Mouse (Mus musculus) embryonic fibroblast, embryonic 13.5 days (primary cell): ENCODE measurements around the gene Rangap1. TPM values are rescaled to one million over a fixed set of nuclear protein-coding genes. Genes with fewer than 3 reads are reported as not detected.

ENCODE experiments used
- H3K27ac ChIP-seq: 2 replicates; pipeline ENCODE4 v1.5.1; 2012; ENCODE audit warnings: low read length, control low read depth, inconsistent platforms; ENCODE audit not compliant: insufficient read depth
- H3K4me1 ChIP-seq: 2 replicates; pipeline ENCODE4 v1.6.1; 2011; ENCODE audit warnings: low read length; ENCODE audit not compliant: control insufficient read depth, insufficient read depth
- H3K4me3 ChIP-seq: 2 replicates; pipeline ENCODE4 v1.5.1; 2011; ENCODE audit warnings: mild to moderate bottlenecking, control low read depth, low read length; ENCODE audit not compliant: insufficient read depth
- CTCF ChIP-seq: IDR thresholded peaks from 2 replicates; pipeline ENCODE4 v1.5.1; 2011; ENCODE audit warnings: mild to moderate bottlenecking, control low read depth, low read length, moderate library complexity, borderline replicate concordance; ENCODE audit not compliant: insufficient read depth
- POLR2A ChIP-seq: IDR thresholded peaks from 2 replicates; pipeline ENCODE4 v1.6.1; 2011; ENCODE audit warnings: low read depth, mild to moderate bottlenecking, control low read depth, low read length, moderate library complexity
- polyA plus RNA-seq: library from polyadenylated mRNA; stranded (reverse); fragments of >200 nt; gene quantifications from 2 replicates; pipeline ENCODE4 v1.2.4, GENCODE M21; 2011; ENCODE audit warnings: low read depth; ENCODE audit not compliant: missing spikeins, insufficient read length

Gene Rangap1
- polyA plus RNA-seq: 68.2 and 69.1 TPM in 2 replicates

GRCm38 (mm10) chr15:81744992-81745600 is at the start of gene Rangap1, which contains the start of gene Zc3h7b:
TSS of gene Rangap1 (minus strand) at chr15:81745530.
TSS of gene Zc3h7b (plus strand) at chr15:81745057.
- TF ChIP-seq CTCF (no peak), POLR2A (peak; percentile 76)
- Histone ChIP-seq H3K4me3 (peak within 1 kb of the TSS; percentile 86), H3K4me1 (no peaks in the 10 kb centered on the region), H3K27ac (no peak within 1 kb of the TSS; the same call in 1 of the 2 replicates)

GRCm38 (mm10) chr15:81792444-81792843 is 47.1 kb upstream of the Rangap1 start:
- Histone ChIP-seq H3K4me3 (no peak overlapping the region), H3K4me1 (no peaks in the 10 kb centered on the region), H3K27ac (no peak overlapping the region)
- no peak for TF ChIP-seq POLR2A
- TF ChIP-seq CTCF: no peak

GRCm38 (mm10) chr15:81787525-81787924 is 42.2 kb upstream of the Rangap1 start:
- TF ChIP-seq POLR2A (no peak), CTCF (no peak)

DNA sequence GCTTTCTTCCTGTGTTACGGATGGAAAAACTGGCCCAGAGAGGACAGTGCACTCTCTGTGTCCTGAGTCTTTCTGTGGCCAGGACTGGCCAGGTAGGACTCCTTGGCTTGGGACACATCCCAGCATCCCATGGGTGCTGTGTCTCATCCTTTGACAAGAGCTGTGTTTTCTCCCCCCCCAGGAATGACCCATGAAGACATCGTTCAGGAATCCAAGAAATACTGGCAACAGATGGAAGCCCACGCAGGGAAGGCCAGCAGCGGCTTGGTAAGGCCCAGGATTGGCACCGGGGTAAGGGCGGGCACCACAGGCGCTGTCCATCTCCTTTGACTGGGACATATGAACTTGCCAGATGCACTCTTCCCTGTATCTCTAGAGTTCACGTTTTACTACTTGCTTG is 40.4 kb upstream of the Rangap1 start:
- H3K27ac ChIP-seq: no peak overlapping the region
- H3K4me1 ChIP-seq: no peaks in the 10 kb centered on the region
- no peak overlapping the region for H3K4me3 ChIP-seq
- TF ChIP-seq POLR2A (no peak), CTCF (no peak)

More at GRCm38 (mm10) chr15:81787525-81787924, 42.2 kb upstream of the Rangap1 start:
- Histone ChIP-seq H3K27ac (no peak overlapping the region), H3K4me3 (no peak overlapping the region), H3K4me1 (no peaks in the 10 kb centered on the region)

GRCm38 (mm10) chr15:81784762-81785161 is 39.4 kb upstream of the Rangap1 start:
- Histone ChIP-seq H3K4me1 (no peaks in the 10 kb centered on the region), H3K27ac (no peak overlapping the region), H3K4me3 (no peak overlapping the region)
- TF ChIP-seq POLR2A (no peak), CTCF (peak; percentile 51; the same call in 1 of the 2 replicates)

DNA sequence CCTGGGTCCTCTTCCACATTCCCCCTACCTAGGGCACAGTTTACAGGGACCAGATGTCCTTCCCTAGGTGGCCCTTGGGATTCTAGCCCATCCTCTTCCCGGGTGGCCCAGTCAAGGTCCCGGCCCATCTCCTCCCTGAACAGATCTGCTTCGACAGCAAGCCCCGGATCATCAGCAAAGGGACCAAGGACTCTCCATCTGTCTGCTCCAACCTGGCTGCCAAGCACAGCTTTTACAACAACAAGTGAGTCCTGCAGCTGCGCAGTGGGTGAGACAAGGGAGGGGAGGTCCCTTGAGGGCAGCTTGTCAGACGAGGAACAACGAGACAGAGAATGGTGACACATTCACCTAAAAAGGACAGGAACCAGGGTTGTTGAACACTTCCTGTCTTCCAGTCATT is 36.5 kb upstream of the Rangap1 start:
- H3K27ac ChIP-seq: no peak overlapping the region
- TF ChIP-seq POLR2A (no peak), CTCF (no peak)
- H3K4me3 ChIP-seq: no peak overlapping the region
- H3K4me1 ChIP-seq: no peaks in the 10 kb centered on the region

GRCm38 (mm10) chr15:81776631-81777422 is 31.5 kb upstream of the Rangap1 start:
- TF ChIP-seq CTCF (no peak), POLR2A (no peak)
- Histone ChIP-seq H3K27ac (no peak overlapping the region), H3K4me3 (no peak overlapping the region), H3K4me1 (no peaks in the 10 kb centered on the region)

- Histone ChIP-seq H3K4me3 (no peak overlapping the region), H3K4me1 (no peaks in the 10 kb centered on the region), H3K27ac (no peak overlapping the region)
- TF ChIP-seq CTCF (no peak), POLR2A (no peak)
These were observed 29.3 kb upstream of the Rangap1 start for GRCm38 (mm10) chr15:81774505-81775171.

- no peak overlapping the region for H3K27ac ChIP-seq
These were observed 27.2 kb upstream of the Rangap1 start for GRCm38 (mm10) chr15:81772431-81773120.

DNA sequence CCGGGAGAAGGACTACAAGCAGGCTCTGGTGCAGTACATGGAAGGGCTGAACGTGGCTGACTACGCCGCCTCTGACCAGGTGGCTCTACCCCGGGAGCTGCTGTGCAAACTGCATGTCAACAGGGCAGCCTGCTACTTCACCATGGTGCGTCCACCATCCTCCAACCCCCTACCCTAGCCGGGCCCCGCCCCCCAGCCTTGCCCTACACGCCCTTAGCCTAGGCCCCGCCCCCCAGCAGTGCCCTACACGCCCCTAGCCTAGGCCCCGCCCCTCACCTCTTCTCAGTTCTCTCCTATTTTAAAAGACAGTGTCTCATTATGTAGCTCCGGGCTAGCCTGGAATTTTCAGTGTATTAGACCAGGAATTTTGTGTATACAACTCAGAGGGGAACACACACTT is 23.7 kb upstream of the Rangap1 start:
- no peak for TF ChIP-seq CTCF
- no peak for TF ChIP-seq POLR2A
- Histone ChIP-seq H3K27ac (no peak overlapping the region), H3K4me3 (no peak overlapping the region), H3K4me1 (no peaks in the 10 kb centered on the region)

More at GRCm38 (mm10) chr15:81772431-81773120, 27.2 kb upstream of the Rangap1 start:
- H3K4me3 ChIP-seq: no peak overlapping the region
- no peaks in the 10 kb centered on the region for H3K4me1 ChIP-seq
- TF ChIP-seq CTCF: no peak
- TF ChIP-seq POLR2A: no peak
